Mouse (Mus musculus) liver, embryonic 13.5 days (tissue): Measurements from ENCODE around the gene Nkx3-2. TPM values are rescaled to one million over a fixed set of nuclear protein-coding genes. Genes with fewer than 3 reads are reported as not detected.

ENCODE experiments used
- ATAC-seq: fragments of 200-750 bp; cut with Nextera tagmentation; 2 replicates; pipeline ENCODE4 v1.8.0; 2017; ENCODE audit warnings: low read depth, mild to moderate bottlenecking, moderate number of reproducible peaks, moderate library complexity
- DNase-seq: peaks from one replicate; pipeline ENCODE4 v3.0.0; 2022
- H3K27ac ChIP-seq: fragments of 300-500 bp; sonication (generic); 2 replicates; pipeline ENCODE4 v1.5.1; 2015; ENCODE audit warnings: moderate library complexity, mild to moderate bottlenecking, inconsistent platforms
- H3K27me3 ChIP-seq: fragments of 300-500 bp; sonication (generic); 2 replicates; pipeline ENCODE4 v1.6.1; 2015; ENCODE audit warnings: mild to moderate bottlenecking, inconsistent platforms
- H3K36me3 ChIP-seq: fragments of 300-500 bp; sonication (generic); 2 replicates; pipeline ENCODE4 v1.6.1; 2015; ENCODE audit warnings: mild to moderate bottlenecking, inconsistent platforms
- H3K4me1 ChIP-seq: fragments of 300-500 bp; sonication (generic); replicated peaks from 2 replicates; pipeline ENCODE4 v1.6.1; 2015; ENCODE audit warnings: inconsistent platforms
- H3K4me2 ChIP-seq: fragments of 300-500 bp; sonication (generic); 2 replicates; pipeline ENCODE4 v1.6.1; 2015; ENCODE audit warnings: inconsistent platforms, mild to moderate bottlenecking, moderate library complexity
- H3K4me3 ChIP-seq: fragments of 300-500 bp; sonication (generic); replicated peaks from 2 replicates; pipeline ENCODE4 v1.5.1; 2015; ENCODE audit warnings: mild to moderate bottlenecking, inconsistent platforms
- H3K9ac ChIP-seq: fragments of 300-500 bp; sonication (generic); 2 replicates; pipeline ENCODE4 v1.6.1; 2015; ENCODE audit warnings: mild to moderate bottlenecking, inconsistent platforms
- H3K9me3 ChIP-seq: fragments of 300-500 bp; sonication (generic); replicated peaks from 2 replicates; pipeline ENCODE4 v1.6.1; 2016; ENCODE audit warnings: inconsistent platforms
- WGBS: fragments of 180-500 bp; shearing (Covaris S2); methylation state at CpG from one replicate; pipeline ENCODE4 v1.1.7; 2015; ENCODE audit not compliant: insufficient replicate concordance; 5-methylcytosine and 5-hydroxymethylcytosine counted together
- polyA plus RNA-seq: library from polyadenylated mRNA; unstranded; fragments of >200 nt; fragmentation: Nextera tagmentation; extraction: Ambion mirVana; gene quantifications from 2 replicates; pipeline ENCODE4 v1.2.1, GENCODE M21; 2015

The Nkx3-2 gene
- polyA plus RNA-seq, 1 experiment from 2014 or later, result not detected

DNA sequence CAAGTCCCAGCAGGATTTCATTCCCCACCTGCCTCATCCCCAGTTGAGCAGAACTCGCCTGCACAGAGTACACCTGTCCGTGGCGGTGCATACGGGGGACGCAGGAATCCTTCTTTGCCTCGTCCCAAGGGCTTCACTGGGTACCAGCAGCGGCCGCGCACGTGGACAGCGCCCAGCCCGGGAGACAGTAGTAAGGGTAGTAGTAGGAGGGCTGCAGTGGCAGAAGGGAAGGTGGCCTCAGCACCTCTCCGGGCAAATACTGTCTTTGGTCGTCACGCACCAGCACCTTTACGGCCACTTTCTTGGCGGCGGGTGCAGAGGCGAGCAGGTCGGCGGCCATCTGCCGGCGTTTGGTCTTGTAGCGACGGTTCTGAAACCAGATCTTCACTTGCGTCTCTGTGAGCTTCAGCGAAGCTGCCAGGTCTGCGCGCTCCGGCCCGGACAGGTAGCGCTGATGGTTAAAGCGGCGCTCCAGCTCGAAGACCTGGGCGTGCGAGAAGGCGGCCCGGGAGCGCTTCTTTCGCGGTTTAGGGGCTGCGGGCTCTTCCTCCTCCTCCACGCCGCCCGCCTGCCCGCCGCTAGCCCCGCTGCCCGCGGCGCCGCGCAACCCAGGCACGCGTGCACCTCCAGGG lies 2.7 kb downstream of the Nkx3-2 start:
- H3K27me3 ChIP-seq, result peaks cover 97% of the 10 kb centered on the region
- H3K4me3 ChIP-seq, result peak overlapping the region; percentile 21; the same call in 1 of the 2 replicates
- no peak overlapping the region for H3K27ac ChIP-seq
- H3K4me2 ChIP-seq, result no peak overlapping the region
- 2% methylated on average over 53 of the region's 56 CpGs for WGBS
- peaks cover 7% of the 10 kb centered on the region; the same call in 1 of the 2 replicates for H3K4me1 ChIP-seq
- DNase-seq (no peak), ATAC-seq (no peak)
- H3K36me3 ChIP-seq, result no peaks in the 10 kb centered on the region
- no peak overlapping the region for H3K9ac ChIP-seq
- no peaks in the 10 kb centered on the region for H3K9me3 ChIP-seq

DNA sequence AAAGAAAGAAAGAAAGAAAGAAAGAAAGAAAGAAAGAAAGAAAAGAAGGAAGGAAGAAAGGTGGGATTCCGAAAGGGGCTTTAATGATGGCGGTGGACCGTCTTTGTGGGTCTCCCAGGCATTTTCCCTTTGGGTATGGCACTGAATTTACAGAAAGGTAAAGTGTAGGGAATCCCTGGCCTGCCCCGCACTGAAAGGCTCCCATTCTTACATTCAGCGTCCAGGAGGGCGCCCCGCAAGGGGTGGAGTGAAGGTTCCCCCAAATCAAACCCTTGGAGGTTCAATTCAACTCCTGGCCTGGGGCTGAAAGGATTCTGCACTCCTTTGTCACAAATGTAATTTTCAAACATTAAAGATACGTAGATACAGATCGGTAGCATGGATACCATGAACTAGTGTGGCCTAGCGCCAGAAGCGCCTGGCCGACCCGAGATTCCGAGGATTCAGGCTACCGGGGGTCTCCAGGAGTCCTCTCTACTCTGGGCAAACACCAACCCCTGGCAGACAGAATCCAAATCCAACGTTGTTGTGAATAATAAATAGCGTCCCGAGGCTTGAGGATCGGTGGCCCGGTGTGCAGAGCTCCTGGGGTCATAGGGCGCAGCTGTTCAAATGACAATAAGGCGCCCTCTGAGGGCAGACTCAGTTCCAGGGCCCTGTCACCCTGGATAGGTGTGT lies 3.3 kb downstream of the Nkx3-2 start:
- Histone ChIP-seq H3K9me3 (no peaks in the 10 kb centered on the region), H3K4me3 (no peak overlapping the region), H3K27ac (no peak overlapping the region), H3K36me3 (no peaks in the 10 kb centered on the region), H3K9ac (no peak overlapping the region), H3K4me2 (no peak overlapping the region), H3K27me3 (peaks cover 97% of the 10 kb centered on the region), H3K4me1 (peaks cover 7% of the 10 kb centered on the region; the same call in 1 of the 2 replicates)
- 6% methylated on average over 22 of the region's 22 CpGs for WGBS
- DNase-seq (no peak), ATAC-seq (no peak)

DNA sequence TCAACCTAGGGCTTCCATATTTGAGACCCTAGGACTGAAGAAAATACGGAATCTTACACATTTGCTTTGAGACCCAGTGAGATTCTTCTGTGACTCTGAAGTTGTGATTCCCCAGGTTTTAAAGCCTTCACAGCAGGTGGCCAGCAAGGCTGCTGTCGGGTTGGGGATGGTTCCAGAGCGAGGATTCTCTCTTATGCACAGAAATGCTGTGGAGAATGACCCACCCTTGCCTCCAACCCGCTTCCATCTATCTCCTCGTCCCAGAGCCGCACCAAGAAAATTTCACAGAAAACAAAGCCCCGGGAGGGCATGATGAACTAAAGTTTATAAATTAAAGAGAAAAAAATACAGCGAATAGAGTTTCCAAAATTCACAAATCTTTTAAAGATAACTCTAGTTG lies 4.2 kb downstream of the Nkx3-2 start:
- DNase-seq, result no peak

DNA sequence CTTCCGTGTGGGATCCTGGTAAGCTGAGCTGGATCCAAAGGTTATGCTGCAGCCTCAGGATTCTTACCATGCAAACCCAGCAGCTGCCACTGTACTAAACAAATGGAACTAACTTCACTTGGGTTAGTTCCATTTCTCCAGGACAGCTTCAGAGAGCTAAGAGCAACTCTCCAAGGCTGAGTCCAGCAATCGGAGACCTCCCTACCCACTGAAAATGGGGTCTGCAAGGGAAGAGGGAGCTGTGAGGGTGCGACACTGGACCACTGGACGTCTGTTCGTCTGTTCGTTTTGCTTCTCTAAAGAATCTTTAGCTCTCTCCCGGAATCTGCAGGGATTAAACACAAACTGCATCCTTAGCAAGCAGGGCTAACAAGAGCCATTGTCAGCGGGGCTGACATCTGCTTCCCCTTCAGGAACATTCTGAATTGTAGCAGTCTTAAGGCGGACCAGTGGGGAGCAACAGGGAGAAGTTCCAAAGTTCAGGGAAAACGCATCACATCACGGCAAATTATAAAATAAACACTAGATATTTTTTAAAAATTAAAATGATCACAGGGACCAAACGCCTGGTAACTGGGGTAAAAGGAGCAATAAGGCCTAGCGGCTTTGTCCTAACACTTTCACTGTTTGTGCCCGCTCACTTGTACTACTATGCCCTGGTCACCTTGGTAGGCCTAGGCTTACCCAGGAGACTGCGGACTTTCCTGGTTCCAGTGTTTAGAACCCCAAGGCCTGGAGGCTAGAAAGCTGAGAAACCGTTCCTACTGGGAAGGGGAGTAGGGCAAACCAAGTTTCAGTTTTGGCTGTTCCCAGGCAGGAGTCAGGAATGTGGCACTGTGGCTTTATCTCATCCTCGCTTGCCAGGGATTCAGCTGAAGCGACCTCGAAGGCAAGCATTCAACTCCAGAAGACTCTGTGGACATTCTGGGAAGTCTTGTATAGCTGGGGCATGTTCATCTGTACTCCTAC lies 5.3 kb downstream of the Nkx3-2 start:
- Histone ChIP-seq H3K9me3 (no peaks in the 10 kb centered on the region), H3K27ac (no peak overlapping the region), H3K4me3 (no peak overlapping the region), H3K36me3 (no peaks in the 10 kb centered on the region), H3K27me3 (peaks cover 98% of the 10 kb centered on the region), H3K4me2 (no peak overlapping the region), H3K4me1 (peaks cover 4% of the 10 kb centered on the region; the same call in 1 of the 2 replicates), H3K9ac (no peak overlapping the region)
- no peak for ATAC-seq
- DNase-seq, result no peak
- 6% methylated on average over 19 of the region's 19 CpGs for WGBS

More for the DNA sequence above, 4.2 kb downstream of the Nkx3-2 start:
- Histone ChIP-seq H3K4me2 (no peak overlapping the region), H3K36me3 (no peaks in the 10 kb centered on the region), H3K9me3 (no peaks in the 10 kb centered on the region), H3K4me3 (no peak overlapping the region), H3K9ac (no peak overlapping the region), H3K4me1 (peaks cover 7% of the 10 kb centered on the region; the same call in 1 of the 2 replicates), H3K27ac (no peak overlapping the region), H3K27me3 (peaks cover 98% of the 10 kb centered on the region)
- no peak for ATAC-seq
- 5% methylated on average over 8 of the region's 8 CpGs for WGBS

DNA sequence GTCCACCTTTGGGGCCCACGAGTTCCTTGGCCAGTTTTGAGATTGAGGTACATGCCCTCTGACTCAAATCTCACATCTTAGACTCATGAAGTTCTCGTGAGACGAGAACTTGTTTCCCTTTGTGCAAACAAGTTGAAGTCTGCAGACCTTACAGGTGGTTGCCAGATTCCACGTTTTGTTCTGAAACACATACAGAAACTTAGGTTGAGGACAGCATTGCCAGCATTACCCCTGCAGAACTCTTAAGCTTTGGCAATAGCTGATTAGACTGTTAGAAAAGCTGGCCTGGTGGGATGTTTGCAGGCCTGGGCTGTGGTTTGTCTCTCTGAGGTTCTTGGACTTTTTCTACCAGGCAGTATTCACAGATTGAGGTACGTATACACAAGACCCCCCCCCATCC lies 7.0 kb downstream of the Nkx3-2 start:
- ATAC-seq (no peak), DNase-seq (no peak)

DNA sequence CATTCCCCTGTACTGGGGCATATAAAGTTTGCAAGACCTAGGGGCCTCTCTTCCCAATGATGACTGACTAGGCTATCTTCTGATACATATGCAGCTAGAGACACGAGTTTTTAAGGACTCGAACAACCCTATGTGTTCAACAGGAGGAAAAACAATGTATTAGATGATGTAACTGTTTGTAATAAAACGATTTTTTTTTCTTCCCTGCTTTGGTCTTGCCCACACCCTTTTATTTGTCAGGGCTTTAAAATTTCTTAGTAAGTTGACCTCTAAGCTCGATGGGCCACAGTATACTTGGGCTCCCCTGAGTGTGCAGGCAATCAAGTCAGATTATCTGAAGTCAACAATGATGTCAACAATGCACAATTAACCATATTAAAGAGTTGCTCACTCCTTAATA lies 7.9 kb downstream of the Nkx3-2 start:
- H3K36me3 ChIP-seq, result no peaks in the 10 kb centered on the region
- no peak overlapping the region for H3K27ac ChIP-seq
- ATAC-seq (no peak), DNase-seq (no peak)
- WGBS, result 6% methylated on average over 4 of the region's 4 CpGs
- no peaks in the 10 kb centered on the region for H3K9me3 ChIP-seq
- no peak overlapping the region for H3K4me3 ChIP-seq
- no peak overlapping the region for H3K9ac ChIP-seq
- H3K27me3 ChIP-seq, result peaks cover 97% of the 10 kb centered on the region
- H3K4me2 ChIP-seq, result no peak overlapping the region
- no peaks in the 10 kb centered on the region for H3K4me1 ChIP-seq

More for the DNA sequence above, 7.0 kb downstream of the Nkx3-2 start:
- Histone ChIP-seq H3K4me1 (no peaks in the 10 kb centered on the region), H3K27me3 (peaks cover 97% of the 10 kb centered on the region), H3K9me3 (no peaks in the 10 kb centered on the region), H3K9ac (no peak overlapping the region), H3K27ac (no peak overlapping the region), H3K4me3 (no peak overlapping the region), H3K4me2 (no peak overlapping the region), H3K36me3 (no peaks in the 10 kb centered on the region)
- 7% methylated on average over 5 of the region's 5 CpGs for WGBS

DNA sequence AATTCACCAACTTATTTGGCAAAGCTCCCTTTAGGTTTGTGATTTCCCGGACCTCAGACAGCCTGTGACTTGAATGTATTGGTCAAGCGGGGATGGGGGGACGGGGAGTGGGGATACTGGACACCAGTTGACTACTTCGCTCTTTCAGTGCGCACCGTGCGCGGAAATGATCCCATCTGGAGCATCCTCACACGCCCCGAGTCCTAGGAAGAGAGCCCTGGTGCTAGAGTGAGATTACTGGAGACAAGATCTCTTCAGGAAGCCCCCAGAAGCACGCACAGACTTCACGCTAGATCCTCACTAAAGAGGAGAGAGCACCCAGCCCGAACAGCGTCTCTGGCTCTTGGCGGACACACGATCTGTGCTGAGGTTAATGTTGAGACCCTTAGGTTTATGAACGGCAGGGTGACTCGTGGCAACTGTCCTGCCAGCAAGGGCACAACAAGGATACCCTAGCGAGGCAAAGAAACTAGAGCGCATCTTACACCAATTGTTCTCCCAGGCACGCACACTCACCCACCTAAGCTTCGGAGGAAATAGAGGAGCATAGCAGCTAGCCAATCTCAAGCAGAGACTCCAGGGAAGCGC lies 8.8 kb downstream of the Nkx3-2 start:
- H3K4me2 ChIP-seq, result no peak overlapping the region
- ATAC-seq (no peak), DNase-seq (no peak)
- H3K27me3 ChIP-seq, result peaks cover 98% of the 10 kb centered on the region
- 2% methylated on average over 23 of the region's 23 CpGs for WGBS
- H3K4me3 ChIP-seq, result no peak overlapping the region
- H3K9ac ChIP-seq, result no peak overlapping the region
- no peaks in the 10 kb centered on the region for H3K4me1 ChIP-seq
- H3K36me3 ChIP-seq, result no peaks in the 10 kb centered on the region
- H3K9me3 ChIP-seq, result no peaks in the 10 kb centered on the region
- no peak overlapping the region for H3K27ac ChIP-seq

DNA sequence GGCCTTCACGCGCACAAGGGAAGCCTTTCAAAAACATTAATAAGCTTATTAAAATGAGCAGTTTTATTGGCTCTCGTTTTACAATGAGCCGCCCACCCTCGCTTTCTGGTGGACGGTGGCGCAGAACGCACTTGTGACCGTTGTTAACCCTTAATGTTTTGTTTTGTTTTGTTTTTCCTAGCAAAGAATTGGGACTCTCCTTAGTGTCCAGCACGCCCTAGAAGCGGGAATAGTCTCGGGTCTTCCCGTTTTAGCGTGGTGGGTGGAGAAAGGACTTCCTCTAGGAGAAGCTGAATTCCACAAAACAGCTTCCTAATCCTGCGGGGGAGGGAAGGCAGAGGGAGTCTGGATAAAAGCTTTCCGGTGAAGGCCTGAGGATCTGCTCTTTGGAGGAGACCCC lies 9.5 kb downstream of the Nkx3-2 start:
- no peak overlapping the region for H3K9ac ChIP-seq

DNA sequence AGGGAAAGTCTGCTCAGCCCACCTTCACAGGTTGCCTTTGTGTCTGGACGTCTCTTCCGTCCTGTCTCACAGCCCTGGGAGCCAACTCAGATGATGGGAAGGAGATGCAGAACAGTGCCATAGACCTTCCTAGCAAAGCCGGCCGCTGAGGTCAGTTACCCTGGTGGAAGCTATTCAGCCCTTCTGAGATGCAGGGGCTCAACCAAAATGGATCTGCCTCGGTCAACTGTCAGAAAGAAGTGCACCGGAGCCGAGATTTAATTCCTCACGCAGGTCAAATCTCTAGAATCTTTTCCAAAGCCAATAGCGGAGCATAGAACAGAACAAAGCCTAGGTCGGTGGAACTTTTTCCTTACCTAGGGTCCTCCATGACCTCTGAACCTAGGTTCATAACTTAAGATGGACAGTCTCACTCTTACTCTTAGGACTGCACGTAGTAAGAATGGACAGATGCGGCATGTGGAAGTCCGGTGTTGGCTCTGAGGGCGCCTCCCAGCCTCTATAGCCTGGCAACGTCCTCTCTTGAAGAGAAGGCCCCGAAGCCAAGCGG lies 10.0 kb downstream of the Nkx3-2 start:
- peaks cover 99% of the 10 kb centered on the region for H3K27me3 ChIP-seq
- H3K9ac ChIP-seq, result no peak overlapping the region
- no peak overlapping the region for H3K4me3 ChIP-seq
- ATAC-seq (no peak), DNase-seq (no peak)
- H3K4me2 ChIP-seq, result no peak overlapping the region
- no peaks in the 10 kb centered on the region for H3K9me3 ChIP-seq
- no peaks in the 10 kb centered on the region for H3K36me3 ChIP-seq
- H3K4me1 ChIP-seq, result no peaks in the 10 kb centered on the region
- H3K27ac ChIP-seq, result no peak overlapping the region
- 2% methylated on average over 17 of the region's 17 CpGs for WGBS

More for the DNA sequence above, 9.5 kb downstream of the Nkx3-2 start:
- no peak for DNase-seq
- no peaks in the 10 kb centered on the region for H3K4me1 ChIP-seq
- H3K4me3 ChIP-seq, result no peak overlapping the region
- no peaks in the 10 kb centered on the region for H3K36me3 ChIP-seq
- no peak overlapping the region for H3K27ac ChIP-seq
- no peaks in the 10 kb centered on the region for H3K9me3 ChIP-seq
- peaks cover 98% of the 10 kb centered on the region for H3K27me3 ChIP-seq
- H3K4me2 ChIP-seq, result no peak overlapping the region
- 1% methylated on average over 16 of the region's 16 CpGs for WGBS
- ATAC-seq, result no peak

DNA sequence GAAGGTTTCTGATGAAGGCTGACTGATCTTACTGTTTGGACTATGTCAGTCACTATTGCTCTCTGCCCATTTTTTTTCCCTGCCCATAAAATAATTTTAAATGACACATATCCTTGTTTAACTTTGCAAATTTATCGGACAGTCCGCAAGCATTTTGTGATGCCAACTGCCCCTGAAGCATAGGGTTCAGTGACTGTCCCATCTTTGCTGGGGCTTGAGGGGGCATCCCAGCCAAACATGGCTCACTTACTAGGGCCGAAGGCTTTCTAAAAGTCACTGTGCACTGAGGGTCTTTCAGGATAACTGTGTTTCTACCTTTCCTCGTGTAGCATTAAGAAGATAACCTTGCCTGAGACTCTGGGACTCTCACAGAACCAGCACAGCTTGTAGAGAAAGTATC lies 11.6 kb downstream of the Nkx3-2 start:
- DNase-seq, result no peak
- Histone ChIP-seq H3K4me1 (no peaks in the 10 kb centered on the region), H3K4me2 (no peak overlapping the region), H3K9me3 (no peaks in the 10 kb centered on the region), H3K36me3 (no peaks in the 10 kb centered on the region), H3K27me3 (peaks cover 98% of the 10 kb centered on the region), H3K9ac (no peak overlapping the region), H3K4me3 (no peak overlapping the region), H3K27ac (no peak overlapping the region)
- no peak for ATAC-seq
- 33% methylated on average over 4 of the region's 4 CpGs for WGBS
